In genomic region chr14:120393441-120393840, GRCm38 (mm10) we compare ENCODE assay signal across 19 mouse cellular contexts.
"Had no signal": no experiment of that assay in that cellular context is flagged by ENCODE, and none has a peak within 500 bp of the region (broad histone marks: within the 10 kb centered on the region; RNA-seq: fewer than 3 reads in every experiment).

No protein-coding gene starts in this region.

- H3K4me2 ChIP-seq: lung, embryonic 14.5 days; midbrain, embryonic 12.5 days; neural tube, embryonic 13.5 days; neural tube, embryonic 15.5 days had no signal

- DNase-seq: lung, adult 18-20 months; lung, embryonic 14.5 days; lung, postnatal 10 days; lung, postnatal 4 days; midbrain, embryonic 14.5 days; retina, postnatal 1 day; right cerebral cortex, adult 18-20 months; right cerebral cortex, postnatal 25 days; right cerebral cortex, postnatal 4 days; spleen, adult 18-20 months; thymus, adult 18-20 months; thymus, postnatal 14 days; thymus, postnatal 36 days had no signal

- H3K27me3 ChIP-seq: neural tube, embryonic 13.5 days; neural tube, embryonic 15.5 days had no signal

- H3K4me3 ChIP-seq: midbrain, embryonic 10.5 days; midbrain, embryonic 12.5 days; myocyte; neural tube, embryonic 13.5 days; neural tube, embryonic 15.5 days had no signal

- H3K27ac ChIP-seq: midbrain, embryonic 10.5 days; midbrain, embryonic 12.5 days; neural tube, embryonic 13.5 days; neural tube, embryonic 15.5 days had no signal

- H3K9me3 ChIP-seq: midbrain, embryonic 10.5 days; midbrain, embryonic 12.5 days; neural tube, embryonic 13.5 days; neural tube, embryonic 15.5 days had no signal

- H3K9ac ChIP-seq: lung, embryonic 14.5 days; midbrain, embryonic 12.5 days; neural tube, embryonic 13.5 days; neural tube, embryonic 15.5 days had no signal

- ATAC-seq: midbrain, embryonic 16.5 days had no signal
